Mouse (Mus musculus) bone marrow macrophage, adult 2 months (primary cell): ENCODE data around the gene Pcsk5.

ENCODE experiments used
- CTCF ChIP-seq: IDR thresholded peaks from 2 replicates; pipeline ENCODE4 v1.5.1; 2012; ENCODE audit warnings: low read depth, mild to moderate bottlenecking, low read length, moderate library complexity
- POLR2A ChIP-seq: IDR thresholded peaks from 2 replicates; pipeline ENCODE4 v1.6.1; 2012; ENCODE audit warnings: mild to moderate bottlenecking, low read depth, low read length, borderline replicate concordance

GRCm38 (mm10) chr19:17775097-17775496 is 62.3 kb downstream of the Pcsk5 start:
- TF ChIP-seq CTCF: no peak
- no peak for TF ChIP-seq POLR2A
